Mouse (Mus musculus) brown adipose tissue, adult 24 weeks (tissue): ENCODE measurements around the gene Il27ra. TPM values are rescaled to one million over a fixed set of nuclear protein-coding genes. Genes with fewer than 3 reads are reported as not detected.
"Not testable (repeated sequence)": the region's sequence is repeated elsewhere in the genome, so short reads cannot be mapped to it uniquely, and the experiment has no call there.

Experiments
- H3K27ac ChIP-seq: fragments of 200-500 bp; replicated peaks from 2 replicates; pipeline ENCODE4 v1.5.1; 2012; ENCODE audit warnings: low read depth, mild to moderate bottlenecking, low read length
- H3K4me1 ChIP-seq: fragments of 200-500 bp; 2 replicates; pipeline ENCODE4 v1.6.1; 2012; ENCODE audit warnings: low read length, mixed read lengths; ENCODE audit not compliant: control insufficient read depth, insufficient read depth, insufficient read length
- H3K4me3 ChIP-seq: fragments of 200-500 bp; 2 replicates; pipeline ENCODE4 v1.5.1; 2012; ENCODE audit warnings: low read depth, mild to moderate bottlenecking, low read length, moderate library complexity; ENCODE audit not compliant: insufficient read depth
- polyA plus RNA-seq: library from polyadenylated mRNA; stranded (reverse); fragments of >200 nt; gene quantifications from 2 replicates; pipeline ENCODE4 v1.2.4, GENCODE M21; 2012; ENCODE audit not compliant: missing spikeins, insufficient read depth, insufficient read length

Il27ra gene
- polyA plus RNA-seq, 1 experiment, result not detected

DNA sequence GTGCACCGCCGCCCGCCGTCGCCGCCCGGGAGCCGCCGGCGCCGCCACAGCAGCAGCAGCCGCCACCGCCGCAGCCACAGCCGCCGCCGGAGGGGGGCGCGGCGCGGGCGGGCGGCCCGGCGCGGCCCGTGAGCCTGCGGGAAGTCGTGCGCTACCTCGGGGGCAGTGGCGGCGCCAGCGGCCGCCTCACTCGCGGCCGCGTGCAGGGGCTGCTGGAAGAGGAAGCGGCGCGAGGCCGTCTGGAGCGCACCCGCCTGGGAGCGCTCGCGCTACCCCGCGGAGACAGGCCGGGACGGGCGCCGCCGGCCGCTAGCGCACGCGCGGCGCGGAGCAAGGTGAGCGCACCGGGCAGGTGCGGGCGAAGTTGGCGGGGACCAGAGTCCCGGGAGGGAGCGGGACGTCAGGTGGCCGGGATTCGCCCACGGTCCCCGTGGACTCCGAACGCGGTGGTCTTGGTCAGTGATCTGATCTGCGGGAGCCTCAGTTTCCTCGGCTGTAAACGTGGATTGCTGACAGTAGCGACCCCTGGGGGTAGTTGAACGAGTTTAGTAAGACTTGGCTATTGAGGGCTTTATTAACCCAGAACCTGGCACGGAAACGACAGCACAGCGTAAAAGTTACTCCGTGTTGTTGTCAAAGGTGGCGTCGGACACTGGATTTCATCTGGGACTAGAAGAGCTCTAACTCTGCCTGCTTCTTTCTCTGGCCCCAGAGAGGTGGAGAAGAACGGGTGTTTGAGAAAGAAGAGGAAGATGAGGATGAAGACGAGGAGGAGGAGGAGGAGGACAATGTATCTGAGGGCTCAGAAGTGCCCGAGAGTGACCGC, 43.9 kb downstream of the Il27ra start:
- Histone ChIP-seq H3K4me3 (peak overlapping the region; percentile 79), H3K4me1 (0 out of 2 replicates have a peak, but pooled peaks cover 7% of the 10 kb centered on the region), H3K27ac (no peak overlapping the region)

DNA sequence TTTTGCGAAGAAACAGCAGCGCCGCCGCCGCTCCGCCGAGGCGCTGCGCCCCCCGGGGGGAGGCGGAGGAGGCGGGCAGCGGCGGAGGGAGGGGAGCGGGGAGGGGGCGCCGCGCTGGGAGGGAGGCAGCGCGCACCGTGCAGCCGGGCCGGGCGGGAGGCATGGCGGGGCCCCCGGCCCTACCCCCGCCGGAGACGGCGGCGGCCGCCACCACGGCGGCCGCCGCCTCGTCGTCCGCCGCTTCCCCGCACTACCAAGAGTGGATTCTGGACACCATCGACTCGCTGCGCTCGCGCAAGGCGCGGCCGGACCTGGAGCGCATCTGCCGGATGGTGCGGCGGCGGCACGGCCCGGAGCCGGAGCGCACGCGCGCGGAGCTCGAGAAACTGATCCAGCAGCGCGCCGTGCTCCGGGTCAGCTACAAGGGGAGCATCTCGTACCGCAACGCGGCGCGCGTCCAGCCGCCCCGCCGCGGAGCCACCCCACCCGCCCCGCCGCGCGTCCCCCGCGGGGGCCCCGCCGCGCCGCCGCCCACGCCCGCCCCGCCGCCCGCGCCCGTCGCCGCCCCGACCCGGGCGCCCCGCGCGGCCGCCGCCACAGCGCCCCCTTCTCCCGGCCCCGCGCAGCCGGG, 44.8 kb downstream of the Il27ra start, which contains the start of gene Samd1:
Gene Samd1 (plus strand): TSS at position 162 of the 631 bp plus-strand sequence.
- H3K27ac ChIP-seq, result peak within 1 kb of the TSS; percentile 81
- H3K4me1 ChIP-seq, result 0 out of 2 replicates have a peak, but pooled peaks cover 7% of the 10 kb centered on the region
- peak within 1 kb of the TSS; percentile 87 for H3K4me3 ChIP-seq

DNA sequence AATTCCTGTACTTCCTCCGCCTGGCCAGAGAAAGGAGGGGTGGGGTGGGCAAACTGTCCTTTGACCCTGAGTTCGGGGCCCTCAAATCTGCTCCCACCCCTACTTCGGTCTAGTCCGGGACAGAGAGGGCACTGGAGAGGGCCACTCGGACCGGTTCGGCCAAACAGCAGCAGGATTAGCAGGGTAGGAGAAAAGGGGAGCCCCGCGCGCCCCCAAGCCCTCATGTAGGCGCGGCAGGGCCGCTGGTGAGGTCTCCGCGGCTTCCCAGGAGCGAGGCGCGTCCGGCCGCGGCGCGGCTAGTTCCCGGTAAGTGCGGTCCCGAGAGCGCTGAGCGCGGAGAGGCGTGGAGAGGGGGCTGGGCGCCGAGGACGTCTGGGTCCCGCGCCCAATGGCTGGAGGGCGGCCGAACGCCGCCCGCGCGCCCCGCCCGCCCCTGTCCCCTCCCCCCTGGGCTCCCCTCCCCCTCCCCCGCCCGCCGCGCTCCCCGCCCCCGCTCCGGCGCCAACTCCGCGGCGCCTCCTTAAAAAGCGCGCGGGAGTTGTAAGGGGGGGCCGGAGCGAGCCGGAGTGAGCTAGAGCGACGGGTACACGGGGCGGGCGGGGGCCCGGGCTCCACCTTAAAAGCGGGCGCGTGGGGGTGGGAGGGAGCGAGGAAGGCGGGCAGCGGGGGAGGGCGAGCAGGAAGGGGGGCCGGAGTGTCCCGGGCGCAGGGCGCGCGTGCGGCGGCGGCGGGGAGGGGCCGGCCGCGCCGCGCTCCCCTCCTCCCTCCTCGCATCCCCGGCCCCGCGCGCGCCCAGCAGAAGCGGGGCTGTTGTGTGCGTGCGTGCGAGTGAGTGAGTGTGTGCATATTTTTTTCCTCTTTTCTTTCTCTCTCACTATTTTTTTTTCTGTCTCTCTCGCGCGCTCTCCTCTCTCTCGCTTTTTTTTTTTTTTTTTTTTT, 45.6 kb downstream of the Il27ra start:
- peak overlapping the region; percentile 87 for H3K4me3 ChIP-seq
- 0 out of 2 replicates have a peak, but pooled peaks cover 7% of the 10 kb centered on the region for H3K4me1 ChIP-seq
- H3K27ac ChIP-seq, result peak overlapping the region; percentile 81

DNA sequence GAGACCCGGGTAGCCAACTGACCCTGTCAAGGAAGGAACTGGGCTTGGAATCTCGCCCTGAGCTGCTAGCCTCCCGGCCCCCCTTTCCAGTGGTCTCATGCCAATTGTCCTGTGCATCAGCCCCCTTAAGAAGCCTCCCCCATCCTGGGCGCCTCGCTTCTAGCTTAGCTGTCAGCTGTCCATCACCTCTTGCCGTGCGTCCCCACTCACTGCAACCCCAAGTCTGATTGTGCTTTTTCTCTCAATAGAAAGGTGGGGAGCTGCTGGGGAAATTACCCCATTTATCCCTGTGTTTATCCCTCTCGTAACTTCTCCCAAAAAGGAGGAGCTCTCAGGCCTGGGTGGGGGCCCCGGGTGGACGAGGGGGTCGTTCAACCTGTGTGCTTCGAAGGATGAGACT, 46.4 kb downstream of the Il27ra start:
- peak overlapping the region; percentile 85 for H3K4me3 ChIP-seq
- H3K27ac ChIP-seq, result no peak overlapping the region

DNA sequence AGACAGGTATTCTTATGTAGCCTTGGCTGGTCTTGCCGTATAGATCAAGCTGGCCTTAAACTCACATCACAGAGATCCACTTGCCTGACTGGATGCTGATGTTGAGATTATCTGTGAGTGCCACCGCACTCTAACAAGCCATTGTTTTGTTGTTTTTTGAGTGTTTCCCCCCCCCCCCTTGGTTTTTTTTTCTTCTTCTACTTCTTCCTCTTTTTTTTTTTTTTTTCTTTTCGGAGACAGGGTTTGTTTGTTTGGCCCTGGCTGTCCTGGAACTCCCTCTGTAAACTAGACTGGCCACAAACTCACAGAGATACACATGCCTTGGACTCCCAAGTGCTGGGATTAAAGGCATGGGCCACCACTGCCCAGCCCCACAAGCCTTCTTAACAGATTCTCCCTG, 48.4 kb downstream of the Il27ra start:
- Histone ChIP-seq H3K4me3 (no peak overlapping the region), H3K4me1 (0 out of 2 replicates have a peak, but pooled peaks cover 3% of the 10 kb centered on the region), H3K27ac (no peak overlapping the region)

More for the DNA sequence above, 46.4 kb downstream of the Il27ra start:
- 0 out of 2 replicates have a peak, but pooled peaks cover 7% of the 10 kb centered on the region for H3K4me1 ChIP-seq

DNA sequence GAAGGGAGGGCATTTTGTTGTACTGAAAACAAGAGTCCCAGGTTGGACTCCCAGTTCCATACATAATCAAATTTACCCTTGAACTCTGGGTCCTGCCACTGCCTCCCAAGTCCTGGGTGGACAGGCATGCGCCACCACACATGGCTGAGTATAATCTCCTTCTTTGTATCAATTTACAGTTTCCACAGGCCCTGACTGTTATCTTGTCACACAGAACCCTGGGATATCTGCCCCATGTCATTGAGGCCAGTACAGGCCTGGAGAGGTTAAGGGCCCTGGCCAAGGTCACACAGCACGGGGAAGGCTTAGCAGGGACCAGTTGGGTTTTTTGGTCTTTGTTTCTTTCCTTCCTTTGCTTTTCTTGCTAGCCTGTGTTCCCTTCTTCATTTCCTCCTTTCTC, 49.9 kb downstream of the Il27ra start:
- H3K27ac ChIP-seq, result no peak overlapping the region
- no peaks in the 10 kb centered on the region for H3K4me1 ChIP-seq
- H3K4me3 ChIP-seq, result no peak overlapping the region

DNA sequence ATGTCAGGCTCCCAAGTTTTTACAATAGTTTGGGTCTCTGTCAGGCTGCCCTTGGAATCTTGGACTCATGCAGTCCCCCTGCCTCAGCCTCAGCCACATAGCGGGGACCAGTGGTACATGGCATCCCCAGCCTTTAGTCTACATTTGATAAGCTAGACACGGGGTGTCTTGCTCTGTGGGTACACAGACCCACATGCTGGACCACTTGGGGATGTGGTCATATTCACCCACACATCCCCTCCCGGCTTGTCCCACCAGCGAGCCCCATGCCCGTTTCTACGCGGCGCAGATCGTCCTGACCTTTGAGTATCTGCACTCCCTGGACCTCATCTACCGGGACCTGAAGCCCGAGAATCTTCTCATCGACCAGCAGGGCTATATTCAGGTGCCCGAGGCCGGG, 52.2 kb downstream of the Il27ra start:
- Histone ChIP-seq H3K4me3 (no peak overlapping the region), H3K27ac (no peak overlapping the region)

DNA sequence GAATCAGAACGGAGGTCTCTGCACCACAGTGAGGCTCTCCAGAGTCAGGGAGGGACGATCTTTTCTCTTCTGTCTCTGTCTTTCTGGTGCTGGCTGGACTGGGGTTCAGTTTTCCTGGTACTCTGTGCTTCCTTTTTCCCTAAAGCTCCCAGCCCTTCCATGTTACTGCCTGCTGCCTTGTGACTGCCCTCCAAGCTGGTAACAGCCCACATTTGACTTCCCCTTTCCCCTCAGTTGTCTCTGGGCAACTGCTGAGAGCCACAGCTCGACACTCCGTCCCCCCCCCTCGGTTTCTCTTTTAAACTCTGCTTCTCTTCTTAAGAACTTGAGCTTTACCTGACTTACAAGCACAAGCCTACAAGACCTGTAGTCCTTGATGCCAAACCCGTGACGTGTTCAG, 53.1 kb downstream of the Il27ra start:
- Histone ChIP-seq H3K27ac (no peak overlapping the region), H3K4me1 (no peaks in the 10 kb centered on the region), H3K4me3 (no peak overlapping the region)

More for the DNA sequence above, 52.2 kb downstream of the Il27ra start:
- H3K4me1 ChIP-seq, result no peaks in the 10 kb centered on the region

DNA sequence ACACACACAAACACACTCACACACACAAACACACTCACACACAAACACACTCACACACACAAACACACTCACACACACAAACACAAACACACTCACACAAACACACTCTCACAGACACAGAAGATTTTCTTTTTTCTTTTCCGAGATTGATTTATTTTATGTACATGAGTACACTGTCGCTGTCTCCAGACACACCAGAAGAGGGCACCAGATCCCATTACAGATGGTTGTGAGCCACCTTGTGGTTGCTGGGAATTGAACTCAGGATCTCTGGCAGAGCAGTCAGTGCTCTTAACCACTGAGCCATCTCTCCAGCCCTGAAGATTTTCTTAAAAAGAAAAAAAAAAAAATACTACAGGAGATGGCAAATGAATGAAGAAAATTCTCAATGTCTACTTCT, 59.2 kb downstream of the Il27ra start:
- H3K27ac ChIP-seq, H3K4me3 ChIP-seq, H3K4me1 ChIP-seq: not testable (repeated sequence)

DNA sequence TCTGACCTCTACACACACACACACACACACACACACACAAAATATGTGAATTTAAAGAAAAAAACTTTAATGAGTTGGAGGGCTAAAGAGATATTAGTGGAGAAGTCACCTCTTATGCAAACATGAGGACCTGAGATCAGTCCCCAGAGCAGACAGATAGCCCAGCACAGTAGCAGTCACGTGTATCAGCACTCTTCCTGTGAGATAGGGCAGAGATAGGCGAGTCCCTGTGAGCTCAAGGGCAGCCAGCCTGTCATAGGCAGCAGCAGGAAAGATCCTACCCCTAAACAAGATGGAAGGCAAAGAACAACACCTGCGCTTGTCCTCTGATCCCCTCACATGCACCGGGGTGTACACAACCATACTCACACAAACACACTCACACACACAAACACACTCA, 59.9 kb downstream of the Il27ra start:
- H3K4me3 ChIP-seq, result no peak overlapping the region
- peaks cover 15% of the 10 kb centered on the region for H3K4me1 ChIP-seq
- H3K27ac ChIP-seq, result no peak overlapping the region

DNA sequence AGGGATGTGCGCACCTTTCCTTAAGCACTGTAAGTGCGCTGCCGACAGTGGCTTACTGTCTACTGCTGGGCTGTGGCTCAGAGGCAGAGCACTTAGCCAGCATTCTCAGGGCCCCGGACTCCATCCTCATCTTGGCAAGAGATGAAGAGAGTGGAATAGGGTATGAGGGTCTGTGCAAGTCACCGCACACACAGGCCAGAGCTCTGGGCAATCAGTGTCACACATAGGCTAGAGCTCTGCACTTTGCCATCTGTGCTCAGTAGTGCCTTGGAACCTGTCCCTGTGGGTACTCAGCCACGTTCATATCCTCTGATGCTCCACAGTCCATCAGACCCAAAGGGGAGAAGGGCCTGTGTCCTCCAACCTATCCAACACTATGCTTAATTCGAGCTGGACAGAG, 60.9 kb downstream of the Il27ra start:
- Histone ChIP-seq H3K27ac (no peak overlapping the region), H3K4me3 (no peak overlapping the region), H3K4me1 (peaks cover 24% of the 10 kb centered on the region)

DNA sequence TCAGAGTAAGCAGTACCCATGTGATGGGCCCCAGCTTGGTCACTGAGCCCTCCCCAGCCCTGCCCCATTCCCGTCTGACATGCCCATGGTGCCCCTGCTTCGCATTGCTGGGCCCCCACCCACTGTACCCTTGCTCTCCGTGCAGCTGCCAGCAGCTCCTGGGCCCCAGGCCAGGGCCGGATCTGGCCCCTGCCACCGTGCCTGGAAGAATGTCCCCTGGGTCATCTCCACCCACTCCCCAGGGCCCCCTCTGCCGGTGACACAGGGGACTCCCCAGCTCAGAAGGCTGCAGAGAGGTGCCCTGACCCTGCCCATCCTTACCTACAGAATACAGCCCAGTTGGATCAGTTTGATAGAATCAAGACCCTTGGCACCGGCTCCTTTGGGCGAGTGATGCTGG, 61.5 kb downstream of the Il27ra start:
- Histone ChIP-seq H3K4me3 (no peak overlapping the region), H3K4me1 (peaks cover 28% of the 10 kb centered on the region), H3K27ac (no peak overlapping the region)
